Mouse (Mus musculus) limb, embryonic 13.5 days (tissue): ENCODE data around the gene Serpinb7. TPM values are rescaled to one million over a fixed set of nuclear protein-coding genes. Genes with fewer than 3 reads are reported as not detected.

Experiments used
- ATAC-seq: fragments of 200-750 bp; cut with Nextera tagmentation; 2 replicates; pipeline ENCODE4 v1.8.0; 2017; ENCODE audit warnings: low read depth, moderate number of reproducible peaks, moderate TSS enrichment; ENCODE audit not compliant: low FRiP score
- H3K27ac ChIP-seq: fragments of 300-500 bp; sonication (generic); 2 replicates; pipeline ENCODE4 v1.5.1; 2015; ENCODE audit warnings: inconsistent platforms, mild to moderate bottlenecking, moderate library complexity
- H3K27me3 ChIP-seq: fragments of 300-500 bp; sonication (generic); 2 replicates; pipeline ENCODE4 v1.6.1; 2015; ENCODE audit warnings: mild to moderate bottlenecking, inconsistent platforms
- H3K36me3 ChIP-seq: fragments of 300-500 bp; sonication (generic); 2 replicates; pipeline ENCODE4 v1.6.1; 2015; ENCODE audit warnings: inconsistent platforms, mild to moderate bottlenecking, moderate library complexity
- H3K4me1 ChIP-seq: fragments of 300-500 bp; sonication (generic); 2 replicates; pipeline ENCODE4 v1.6.1; 2015; ENCODE audit warnings: inconsistent platforms
- H3K4me2 ChIP-seq: fragments of 300-500 bp; sonication (generic); replicated peaks from 2 replicates; pipeline ENCODE4 v1.6.1; 2015; ENCODE audit warnings: inconsistent platforms, mild to moderate bottlenecking, moderate library complexity
- H3K4me3 ChIP-seq: fragments of 300-500 bp; sonication (generic); 2 replicates; pipeline ENCODE4 v1.5.1; 2015; ENCODE audit warnings: moderate library complexity, mild to moderate bottlenecking, inconsistent platforms
- H3K9ac ChIP-seq: fragments of 300-500 bp; sonication (generic); 2 replicates; pipeline ENCODE4 v1.6.1; 2015; ENCODE audit warnings: mild to moderate bottlenecking, inconsistent platforms
- H3K9me3 ChIP-seq: fragments of 300-500 bp; sonication (generic); 2 replicates; pipeline ENCODE4 v1.6.1; 2016; ENCODE audit warnings: inconsistent platforms
- WGBS: fragments of 180-500 bp; shearing (Covaris S2); methylation state at CpG from one replicate; pipeline ENCODE4 v1.1.7; 2015; 5-methylcytosine and 5-hydroxymethylcytosine counted together
- polyA plus RNA-seq: library from polyadenylated mRNA; unstranded; fragments of >200 nt; fragmentation: Nextera tagmentation; extraction: Ambion mirVana; gene quantifications from 2 replicates; pipeline ENCODE4 v1.2.1, GENCODE M21; 2015

Gene Serpinb7
- polyA plus RNA-seq, 1 experiment from 2014 or later: 2.3 TPM

DNA sequence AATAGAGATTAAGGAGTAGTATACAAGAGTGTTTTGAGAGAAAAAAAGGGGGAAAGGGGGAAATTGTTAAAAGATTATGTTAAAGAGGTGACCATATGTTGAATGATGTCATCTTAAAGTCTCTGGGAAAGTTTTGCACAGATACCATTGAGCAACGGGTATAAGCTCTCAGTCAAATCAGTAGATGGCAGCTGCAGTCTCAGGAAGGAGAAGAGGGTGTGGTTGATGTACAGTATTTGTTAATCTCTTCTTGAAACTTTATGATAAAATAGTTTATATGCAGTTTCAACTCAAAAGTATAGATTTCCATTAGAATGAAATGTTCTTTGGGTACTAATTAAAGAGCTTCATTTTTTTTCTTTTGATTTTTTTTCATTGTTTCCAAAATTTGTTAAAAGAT, 2.0 kb upstream of the Serpinb7 start:
- no peak overlapping the region for H3K4me2 ChIP-seq
- H3K36me3 ChIP-seq: no peaks in the 10 kb centered on the region
- no peak overlapping the region for H3K27ac ChIP-seq
- no peaks in the 10 kb centered on the region for H3K4me1 ChIP-seq
- ATAC-seq: no peak
- no peak overlapping the region for H3K4me3 ChIP-seq
- WGBS: 72% methylated on average over 1 of the region's 1 CpGs
- H3K27me3 ChIP-seq: no peaks in the 10 kb centered on the region
- H3K9ac ChIP-seq: no peak overlapping the region
- H3K9me3 ChIP-seq: no peaks in the 10 kb centered on the region

DNA sequence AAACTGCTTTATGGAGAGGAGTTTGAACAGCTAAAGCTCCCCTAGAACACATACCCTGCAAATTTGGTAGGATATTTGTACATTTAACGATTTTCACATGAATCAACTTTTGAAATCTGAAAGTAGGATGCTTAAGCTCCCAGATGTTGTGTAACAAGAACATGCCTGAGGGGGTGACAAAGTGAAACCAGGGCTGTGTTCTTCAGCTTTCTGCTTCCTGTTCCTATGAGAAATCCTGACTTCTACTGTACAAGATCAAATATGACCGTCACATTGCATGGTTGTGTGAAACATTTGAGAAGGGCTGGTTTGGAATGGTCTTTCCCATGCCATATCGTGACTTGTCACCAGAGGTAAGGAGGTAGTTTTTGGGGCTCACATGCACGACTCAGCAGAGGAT, 2.6 kb downstream of the Serpinb7 start:
- 82% methylated on average over 4 of the region's 4 CpGs for WGBS

DNA sequence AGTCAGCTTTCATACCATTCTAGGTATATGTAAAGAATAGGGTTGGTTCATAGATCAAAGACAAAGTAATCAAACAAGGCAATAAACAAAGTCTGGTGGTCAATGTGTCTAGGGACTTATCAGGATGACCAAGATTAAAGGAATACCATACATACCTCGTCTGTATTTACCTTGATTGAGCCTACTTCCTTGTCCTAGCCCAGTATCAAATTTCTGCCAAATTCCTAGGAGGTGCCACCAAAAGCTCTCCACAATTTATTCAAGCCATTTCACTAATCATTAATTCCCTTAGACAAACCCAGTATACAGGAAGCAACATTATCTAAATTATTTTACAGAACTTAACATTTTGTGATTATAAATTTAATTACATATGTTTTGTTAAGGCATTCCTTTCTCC, 15.2 kb downstream of the Serpinb7 start:
- no peaks in the 10 kb centered on the region for H3K27me3 ChIP-seq
- H3K27ac ChIP-seq: no peak overlapping the region
- H3K36me3 ChIP-seq: no peaks in the 10 kb centered on the region
- WGBS: 15% methylated on average over 1 of the region's 1 CpGs
- H3K4me3 ChIP-seq: no peak overlapping the region
- no peaks in the 10 kb centered on the region for H3K4me1 ChIP-seq
- H3K9ac ChIP-seq: no peak overlapping the region
- H3K4me2 ChIP-seq: no peak overlapping the region
- H3K9me3 ChIP-seq: no peaks in the 10 kb centered on the region
- ATAC-seq: no peak

More for the DNA sequence above, 2.6 kb downstream of the Serpinb7 start:
- Histone ChIP-seq H3K27me3 (no peaks in the 10 kb centered on the region), H3K9ac (no peak overlapping the region), H3K4me1 (no peaks in the 10 kb centered on the region), H3K4me2 (no peak overlapping the region), H3K9me3 (no peaks in the 10 kb centered on the region), H3K4me3 (no peak overlapping the region), H3K36me3 (no peaks in the 10 kb centered on the region), H3K27ac (no peak overlapping the region)
- ATAC-seq: no peak

DNA sequence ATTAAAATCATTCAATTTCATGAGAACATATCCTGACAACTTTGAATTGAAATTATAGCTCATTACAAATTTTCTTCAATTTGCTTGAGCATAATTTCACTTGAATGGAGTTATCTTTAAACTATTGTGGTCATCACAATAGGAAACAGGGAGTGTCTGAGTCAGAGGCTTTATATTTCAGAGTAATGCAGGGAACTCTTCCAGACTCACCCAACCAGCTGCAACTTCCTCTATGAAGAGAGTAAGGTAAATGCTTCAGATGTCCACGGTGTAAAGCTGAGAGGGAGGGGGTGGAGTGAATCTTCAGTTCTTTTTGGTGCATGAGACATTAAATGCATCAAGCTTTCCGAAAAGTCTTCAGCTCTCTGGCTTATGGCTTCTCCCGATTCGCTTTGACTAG, 23.0 kb downstream of the Serpinb7 start:
- H3K36me3 ChIP-seq: no peaks in the 10 kb centered on the region
- WGBS: 81% methylated on average over 4 of the region's 4 CpGs
- H3K4me3 ChIP-seq: no peak overlapping the region
- H3K9me3 ChIP-seq: no peaks in the 10 kb centered on the region
- no peak for ATAC-seq
- H3K27ac ChIP-seq: no peak overlapping the region
- H3K9ac ChIP-seq: no peak overlapping the region
- H3K4me2 ChIP-seq: no peak overlapping the region
- no peaks in the 10 kb centered on the region for H3K4me1 ChIP-seq
- H3K27me3 ChIP-seq: no peaks in the 10 kb centered on the region

DNA sequence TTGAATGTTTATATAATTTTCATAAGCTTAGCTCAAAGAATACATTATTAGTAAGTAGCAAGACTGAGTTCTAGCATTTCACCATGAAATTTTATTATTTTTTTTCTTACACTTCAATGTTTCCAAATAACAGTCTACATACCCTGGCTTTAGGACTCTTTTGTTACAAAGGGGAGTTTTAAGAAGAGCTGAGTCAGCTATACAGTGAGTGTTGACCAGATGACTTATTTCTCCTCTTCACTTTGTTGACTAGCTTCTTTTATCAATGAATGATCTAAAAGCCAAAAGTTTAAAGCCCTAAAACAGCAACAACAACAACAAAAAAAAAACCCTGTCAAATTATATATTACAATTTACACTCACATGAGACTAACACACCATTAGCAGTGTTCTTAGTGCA, 31.8 kb downstream of the Serpinb7 start:
- H3K4me3 ChIP-seq: no peak overlapping the region
- no peaks in the 10 kb centered on the region for H3K9me3 ChIP-seq
- no peaks in the 10 kb centered on the region for H3K4me1 ChIP-seq
- H3K9ac ChIP-seq: no peak overlapping the region
- no peak overlapping the region for H3K4me2 ChIP-seq
- no peak overlapping the region for H3K27ac ChIP-seq
- H3K27me3 ChIP-seq: no peaks in the 10 kb centered on the region
- ATAC-seq: no peak
- no peaks in the 10 kb centered on the region for H3K36me3 ChIP-seq

DNA sequence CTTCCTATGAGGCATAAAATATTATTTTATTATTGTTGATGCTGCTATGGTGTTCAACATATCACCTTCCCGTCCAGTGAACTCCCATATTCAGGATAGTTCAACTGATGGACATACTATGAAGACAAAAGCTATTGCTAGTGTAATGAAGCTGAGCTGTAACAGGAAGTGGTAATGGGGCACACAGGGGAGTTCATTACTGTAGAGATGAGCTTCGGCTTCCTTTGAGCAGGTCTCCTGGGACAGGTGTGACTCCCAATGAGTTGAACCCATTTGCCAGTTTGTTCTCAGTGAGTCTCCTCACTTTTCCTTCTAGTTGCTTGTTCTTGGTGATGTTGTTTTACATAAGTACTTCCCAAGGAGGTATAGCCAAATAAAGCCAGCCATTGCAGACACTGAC, 36.1 kb downstream of the Serpinb7 start:
- Histone ChIP-seq H3K9ac (no peak overlapping the region), H3K4me3 (no peak overlapping the region), H3K4me2 (no peak overlapping the region), H3K4me1 (no peaks in the 10 kb centered on the region), H3K27ac (no peak overlapping the region), H3K9me3 (no peaks in the 10 kb centered on the region), H3K36me3 (no peaks in the 10 kb centered on the region), H3K27me3 (no peaks in the 10 kb centered on the region)
- WGBS: 86% methylated on average over 2 of the region's 2 CpGs
- ATAC-seq: no peak

DNA sequence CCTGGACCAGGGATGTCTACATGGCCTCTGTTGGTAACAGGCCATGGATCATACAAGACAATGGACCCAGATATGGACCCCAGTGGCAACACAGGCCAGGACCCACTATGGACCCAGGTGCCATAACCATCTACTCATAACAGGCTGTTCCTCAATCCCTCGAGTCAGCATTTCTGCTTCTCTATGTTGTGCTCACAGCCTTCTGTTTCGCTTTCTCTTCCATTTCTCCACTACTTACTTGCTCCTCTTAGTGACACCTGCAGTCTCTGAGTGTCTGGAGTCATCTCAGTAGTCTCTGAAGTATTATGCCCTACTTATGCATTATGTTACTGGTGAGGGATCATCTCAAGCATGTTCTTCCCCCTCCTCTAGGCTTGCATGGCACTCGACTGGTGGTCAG, 40.0 kb downstream of the Serpinb7 start:
- Histone ChIP-seq H3K36me3 (no peaks in the 10 kb centered on the region), H3K27ac (no peak overlapping the region), H3K27me3 (no peaks in the 10 kb centered on the region), H3K4me2 (no peak overlapping the region), H3K4me1 (no peaks in the 10 kb centered on the region), H3K4me3 (no peak overlapping the region), H3K9ac (no peak overlapping the region), H3K9me3 (no peaks in the 10 kb centered on the region)
- no peak for ATAC-seq
- 78% methylated on average over 3 of the region's 3 CpGs for WGBS

DNA sequence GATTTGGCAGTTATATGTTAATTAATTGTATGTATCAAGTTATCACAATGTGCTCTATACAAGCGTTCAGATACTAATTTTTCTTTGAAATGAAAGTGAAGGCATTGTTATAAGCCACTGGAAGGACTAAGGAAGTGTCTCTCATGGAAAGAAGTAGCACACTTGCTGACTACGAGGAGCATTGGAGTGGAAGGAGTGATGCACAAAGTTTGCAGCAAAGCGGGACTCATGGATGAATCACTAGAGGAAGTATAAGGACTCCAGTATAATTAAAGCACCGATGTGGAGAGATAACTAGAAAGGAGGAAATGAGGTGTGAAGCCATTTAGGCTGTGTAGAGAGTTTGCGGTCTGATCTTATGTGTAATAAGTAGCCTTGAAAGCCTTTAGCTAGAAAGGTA, 45.9 kb downstream of the Serpinb7 start:
- no peaks in the 10 kb centered on the region for H3K27me3 ChIP-seq
- H3K36me3 ChIP-seq: no peaks in the 10 kb centered on the region
- H3K4me1 ChIP-seq: no peaks in the 10 kb centered on the region
- no peak for ATAC-seq
- H3K9me3 ChIP-seq: no peaks in the 10 kb centered on the region
- 76% methylated on average over 5 of the region's 5 CpGs for WGBS
- no peak overlapping the region for H3K4me2 ChIP-seq
- H3K9ac ChIP-seq: no peak overlapping the region
- H3K4me3 ChIP-seq: no peak overlapping the region
- H3K27ac ChIP-seq: no peak overlapping the region

DNA sequence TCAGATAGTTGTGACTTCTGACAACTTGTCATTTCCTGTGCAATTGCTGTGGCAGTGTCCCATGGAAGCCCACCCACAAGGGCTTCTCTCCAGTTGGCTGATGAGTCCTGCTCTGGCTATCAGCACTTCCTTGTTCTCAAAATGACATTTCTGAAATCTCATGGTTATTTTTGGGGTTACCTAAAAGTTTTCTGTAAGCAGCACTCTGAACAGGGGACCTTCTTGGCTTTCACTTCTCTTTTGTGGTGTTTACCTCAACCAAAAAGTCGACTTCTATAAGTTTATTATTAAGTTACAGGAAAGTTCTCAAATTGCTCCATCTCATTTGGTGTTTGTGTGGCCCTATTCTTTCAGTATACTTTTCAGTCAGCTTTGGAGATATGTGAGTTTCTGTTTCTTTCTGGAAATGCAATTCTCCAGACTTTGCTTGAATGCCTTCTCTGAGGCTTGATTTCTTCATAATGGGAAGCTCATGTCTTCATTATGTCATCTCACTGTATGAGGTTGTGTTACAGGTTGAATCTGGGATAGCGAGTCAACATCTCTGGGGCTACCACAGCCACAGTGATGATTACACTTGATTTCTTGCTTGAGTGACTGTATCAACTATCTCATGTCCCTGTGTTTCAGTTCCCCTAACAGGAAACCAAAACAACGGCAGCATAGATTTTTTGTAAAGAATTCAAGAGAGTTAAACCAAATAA, 47.9 kb downstream of the Serpinb7 start:
- Histone ChIP-seq H3K27me3 (no peaks in the 10 kb centered on the region), H3K9me3 (no peaks in the 10 kb centered on the region), H3K9ac (no peak overlapping the region), H3K4me1 (no peaks in the 10 kb centered on the region), H3K36me3 (no peaks in the 10 kb centered on the region), H3K4me3 (no peak overlapping the region), H3K4me2 (no peak overlapping the region), H3K27ac (no peak overlapping the region)
- no peak for ATAC-seq
- 84% methylated on average over 3 of the region's 3 CpGs for WGBS

DNA sequence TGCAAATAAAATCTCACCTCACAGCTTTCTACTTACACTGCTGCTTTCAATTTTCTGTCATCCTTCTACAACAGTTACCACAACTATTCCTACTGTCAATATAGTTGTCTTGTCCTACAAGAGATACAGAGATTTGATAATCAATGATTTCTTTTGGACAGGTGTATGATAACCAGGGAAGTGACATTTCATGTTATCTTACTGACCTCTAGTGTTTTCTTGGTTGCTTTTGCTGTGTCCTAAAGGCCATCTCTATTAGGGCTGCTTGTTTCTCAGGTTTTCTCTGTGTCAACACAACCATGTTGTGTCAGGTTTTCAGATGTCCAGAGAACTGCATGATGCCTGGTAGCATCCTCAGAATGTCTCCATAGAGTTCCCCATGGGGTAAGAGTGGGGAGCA, 80.5 kb downstream of the Serpinb7 start:
- Histone ChIP-seq H3K4me2 (no peak overlapping the region), H3K27me3 (no peaks in the 10 kb centered on the region), H3K36me3 (no peaks in the 10 kb centered on the region), H3K27ac (no peak overlapping the region), H3K9ac (no peak overlapping the region), H3K9me3 (no peaks in the 10 kb centered on the region), H3K4me3 (no peak overlapping the region), H3K4me1 (no peaks in the 10 kb centered on the region)
- ATAC-seq: no peak

DNA sequence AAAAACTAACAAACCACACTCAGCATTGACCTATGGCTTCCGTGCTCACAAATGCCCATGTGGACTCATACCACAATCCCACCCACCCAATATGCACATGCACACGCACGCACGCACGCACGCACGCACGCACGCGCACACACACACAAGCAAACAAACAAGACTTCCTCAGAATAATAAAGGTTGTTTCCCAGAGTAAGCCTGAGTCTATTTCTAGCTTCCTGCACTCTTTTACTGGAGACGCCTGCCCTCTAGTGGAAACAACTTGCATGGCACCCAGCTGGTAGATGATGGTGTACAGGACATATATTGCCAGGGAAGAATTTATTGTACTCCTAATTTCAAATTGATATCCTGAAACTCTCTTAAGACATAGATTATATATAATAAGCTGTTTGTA, 82.0 kb downstream of the Serpinb7 start:
- Histone ChIP-seq H3K36me3 (no peaks in the 10 kb centered on the region), H3K27ac (no peak overlapping the region), H3K4me1 (no peaks in the 10 kb centered on the region), H3K27me3 (no peaks in the 10 kb centered on the region), H3K4me3 (no peak overlapping the region), H3K9me3 (no peaks in the 10 kb centered on the region), H3K9ac (no peak overlapping the region), H3K4me2 (peak overlapping the region; percentile 31; the same call in 1 of the 2 replicates)
- WGBS: 32% methylated on average over 11 of the region's 11 CpGs
- peak; percentile 64; the same call in 1 of the 2 replicates for ATAC-seq

DNA sequence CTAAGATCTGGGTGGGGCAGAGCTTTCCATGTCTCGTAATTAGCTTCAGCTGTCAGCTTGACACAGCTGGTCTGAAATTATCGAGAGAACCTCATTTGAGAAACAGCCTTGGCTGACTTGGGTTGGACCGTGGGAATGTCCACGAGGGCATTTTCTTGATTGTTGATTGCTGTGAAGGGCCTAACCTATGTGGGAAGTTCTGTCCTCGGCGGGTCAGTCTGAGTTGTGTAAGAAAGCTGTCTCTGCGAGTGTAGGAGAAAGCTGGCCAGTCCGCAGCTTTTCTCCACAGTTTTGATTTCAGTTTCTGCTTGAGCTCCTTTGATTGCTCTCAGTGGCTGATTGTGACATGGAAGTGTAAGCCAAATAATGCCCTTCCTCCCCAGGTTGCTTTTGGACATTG, 90.1 kb downstream of the Serpinb7 start:
- 50% methylated on average over 8 of the region's 8 CpGs for WGBS
- ATAC-seq: no peak

DNA sequence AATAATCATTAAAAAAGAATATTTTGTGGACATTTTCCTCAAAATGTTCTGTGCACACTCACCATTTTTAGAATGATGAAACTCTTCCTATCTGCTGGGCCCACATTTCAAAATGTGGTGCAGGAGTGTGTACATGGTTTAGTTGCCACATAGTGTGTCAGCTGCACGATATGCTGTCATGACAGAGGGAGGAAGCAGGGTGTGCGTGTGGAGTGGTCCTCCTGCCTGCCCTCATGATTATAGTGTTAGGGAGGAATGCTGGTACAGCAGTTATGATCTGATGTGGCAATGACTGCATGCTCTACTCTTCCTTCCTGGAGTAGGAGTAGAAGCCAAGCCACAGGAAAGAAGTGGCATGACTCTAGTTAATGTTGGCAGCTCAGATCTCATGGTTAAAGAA, 97.3 kb downstream of the Serpinb7 start:
- Histone ChIP-seq H3K4me3 (no peak overlapping the region), H3K9ac (no peak overlapping the region), H3K36me3 (no peaks in the 10 kb centered on the region), H3K27me3 (no peaks in the 10 kb centered on the region), H3K27ac (no peak overlapping the region), H3K4me2 (no peak overlapping the region), H3K4me1 (no peaks in the 10 kb centered on the region), H3K9me3 (no peaks in the 10 kb centered on the region)
- ATAC-seq: no peak
- WGBS: 83% methylated on average over 2 of the region's 2 CpGs

More for the DNA sequence above, 90.1 kb downstream of the Serpinb7 start:
- Histone ChIP-seq H3K27me3 (no peaks in the 10 kb centered on the region), H3K36me3 (no peaks in the 10 kb centered on the region), H3K4me2 (no peak overlapping the region), H3K27ac (no peak overlapping the region), H3K9ac (no peak overlapping the region), H3K4me1 (no peaks in the 10 kb centered on the region), H3K9me3 (no peaks in the 10 kb centered on the region), H3K4me3 (no peak overlapping the region)
